Mouse (Mus musculus) cerebellum, adult 2 months (tissue): ENCODE data around the gene Sntb2.

Source experiments
- CTCF ChIP-seq: fragments of 200-500 bp; IDR thresholded peaks from 2 replicates; pipeline ENCODE4 v1.5.1; 2011; ENCODE audit warnings: low read depth, mild to moderate bottlenecking, control low read depth, low read length, moderate library complexity, borderline replicate concordance; ENCODE audit not compliant: insufficient read depth
- POLR2A ChIP-seq: fragments of 200-500 bp; IDR thresholded peaks from 2 replicates; pipeline ENCODE4 v1.6.1; 2011; ENCODE audit warnings: low read length, control low read depth, borderline replicate concordance; ENCODE audit not compliant: insufficient read depth

DNA sequence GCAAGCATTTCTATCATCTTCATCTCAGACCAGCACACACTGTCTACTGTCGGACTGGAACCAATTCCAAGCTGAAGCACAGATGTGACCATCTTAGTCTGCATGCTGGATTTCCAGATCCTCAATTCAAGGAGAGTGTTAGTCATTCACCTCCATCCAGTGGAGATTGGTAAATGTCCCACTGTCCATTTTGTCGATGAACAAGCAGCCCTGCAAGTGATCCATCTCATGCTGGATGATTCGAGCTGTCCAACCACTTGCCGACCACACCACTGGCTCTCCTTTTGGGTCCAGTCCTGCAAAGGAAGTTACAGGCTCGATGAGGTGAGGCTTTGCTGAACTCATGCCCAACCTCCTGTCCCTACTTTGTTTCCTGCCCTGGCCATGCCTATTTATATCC, 111.4 kb downstream of the Sntb2 start:
- TF ChIP-seq POLR2A (no peak), CTCF (no peak)
